Mouse (Mus musculus): Measurements from ENCODE around the gene H2-M10.2.
A peak's percentile ranks its signal among the peaks of the same experiment; 100 is the strongest.

Gene H2-M10.2

GRCm38 (mm10) chr17:36286390-36286789, at the start of gene H2-M10.2:
H2-M10.2 (minus strand) TSS chr17:36286490.
- DNase-seq = no peak

GRCm38 (mm10) chr17:36326055-36326454, 39.8 kb upstream of the H2-M10.2 start, which contains the start of gene H2-M10.1:
H2-M10.1 (minus strand) TSS chr17:36326155.
- DNase-seq = no peak

DNA sequence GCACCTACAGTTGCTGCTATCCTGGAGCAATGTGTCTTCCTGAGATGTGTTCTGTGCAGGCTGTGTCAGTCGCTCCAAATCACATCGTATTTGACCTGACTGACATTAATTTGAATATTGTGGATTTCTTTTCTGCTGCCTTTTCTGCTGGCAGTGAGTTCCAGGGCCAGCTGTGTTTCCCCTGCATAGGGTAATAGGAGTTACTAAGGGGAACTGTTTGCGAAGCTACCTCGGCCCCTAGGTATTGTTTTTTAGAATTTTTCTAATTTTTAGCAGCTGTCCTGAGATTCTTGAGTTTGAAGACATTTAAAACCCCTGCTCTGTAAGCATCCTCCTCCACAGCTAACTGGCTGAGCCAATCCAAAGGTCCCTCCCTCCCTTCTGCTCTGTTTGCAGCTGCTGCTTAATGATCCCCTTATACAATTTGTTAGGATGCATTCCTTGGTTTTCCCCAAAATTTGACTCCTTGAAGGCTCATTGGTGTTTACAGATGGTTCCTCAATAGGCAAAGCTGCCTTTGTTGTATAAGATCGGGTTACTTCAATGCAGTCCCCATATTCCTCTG, 29.5 kb upstream of the H2-M10.2 start:
- DNase-seq = no peak

GRCm38 (mm10) chr17:36315041-36315688, 28.9 kb upstream of the H2-M10.2 start:
- DNase-seq = peak; percentile 66 to 74

- peak; percentile 2 to 7 for DNase-seq
Observed at GRCm38 (mm10) chr17:36314511-36314910, 28.2 kb upstream of the H2-M10.2 start.

GRCm38 (mm10) chr17:36309293-36309692, 23.0 kb upstream of the H2-M10.2 start:
- DNase-seq = no peak

GRCm38 (mm10) chr17:36308855-36309254, 22.6 kb upstream of the H2-M10.2 start:
- DNase-seq = peak; percentile 69 to 77

DNA sequence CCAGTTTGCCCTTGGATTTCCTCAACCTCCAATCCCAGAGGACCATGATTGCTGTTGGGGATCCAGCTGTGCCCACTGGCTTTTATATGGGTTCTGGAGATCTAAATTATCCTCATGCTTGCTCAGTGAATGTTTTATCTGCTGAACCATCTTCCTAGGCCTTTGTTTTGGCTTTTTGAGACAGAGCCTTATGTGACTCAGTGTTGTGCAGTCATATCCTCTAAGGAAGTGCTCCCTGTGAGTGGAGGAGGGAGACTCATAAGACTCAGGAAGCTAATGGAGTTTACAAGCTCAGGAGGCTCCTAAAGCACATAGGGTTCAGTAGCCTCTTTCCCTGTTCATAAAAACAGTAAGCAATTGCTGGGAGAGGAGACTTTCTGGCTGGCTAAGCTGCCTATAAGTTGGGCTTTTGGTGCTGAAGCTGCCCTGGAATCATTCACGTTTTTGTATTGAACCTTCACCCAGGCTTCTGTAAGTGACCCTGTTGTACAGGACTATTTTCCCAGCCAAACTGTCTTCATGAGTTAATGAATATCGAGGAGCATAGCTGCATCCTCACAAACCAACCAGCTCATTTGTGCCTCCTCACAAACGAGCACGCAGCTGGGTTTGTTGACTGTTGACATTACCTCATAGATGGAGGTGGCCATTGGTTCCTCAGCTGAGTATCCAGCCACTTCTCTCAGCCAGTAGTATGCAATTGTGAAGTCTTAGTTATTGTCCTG, 4.6 kb downstream of the H2-M10.2 start:
- DNase-seq = no peak

DNA sequence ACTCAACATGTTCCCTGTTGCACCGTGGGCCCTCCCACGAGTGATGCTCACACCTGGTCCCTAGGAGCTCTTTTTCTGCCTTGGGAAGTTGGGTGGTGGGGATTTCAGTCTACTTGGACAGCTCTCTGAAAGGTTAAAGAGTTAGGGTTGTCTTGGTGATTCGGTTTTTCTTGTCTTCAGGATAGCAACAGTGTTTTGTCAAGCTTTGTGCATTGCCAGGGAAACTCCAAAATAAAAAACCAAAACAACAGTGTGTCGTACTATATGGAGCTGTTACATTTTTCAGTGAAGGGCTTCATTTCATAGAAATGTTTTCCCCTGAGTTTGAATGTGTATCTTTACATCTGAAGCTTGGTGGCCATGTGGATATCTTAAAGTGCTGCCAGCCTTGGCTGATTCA, 11.5 kb downstream of the H2-M10.2 start:
- DNase-seq = no peak

GRCm38 (mm10) chr17:36273796-36274195, 12.5 kb downstream of the H2-M10.2 start:
- no peak for DNase-seq

DNA sequence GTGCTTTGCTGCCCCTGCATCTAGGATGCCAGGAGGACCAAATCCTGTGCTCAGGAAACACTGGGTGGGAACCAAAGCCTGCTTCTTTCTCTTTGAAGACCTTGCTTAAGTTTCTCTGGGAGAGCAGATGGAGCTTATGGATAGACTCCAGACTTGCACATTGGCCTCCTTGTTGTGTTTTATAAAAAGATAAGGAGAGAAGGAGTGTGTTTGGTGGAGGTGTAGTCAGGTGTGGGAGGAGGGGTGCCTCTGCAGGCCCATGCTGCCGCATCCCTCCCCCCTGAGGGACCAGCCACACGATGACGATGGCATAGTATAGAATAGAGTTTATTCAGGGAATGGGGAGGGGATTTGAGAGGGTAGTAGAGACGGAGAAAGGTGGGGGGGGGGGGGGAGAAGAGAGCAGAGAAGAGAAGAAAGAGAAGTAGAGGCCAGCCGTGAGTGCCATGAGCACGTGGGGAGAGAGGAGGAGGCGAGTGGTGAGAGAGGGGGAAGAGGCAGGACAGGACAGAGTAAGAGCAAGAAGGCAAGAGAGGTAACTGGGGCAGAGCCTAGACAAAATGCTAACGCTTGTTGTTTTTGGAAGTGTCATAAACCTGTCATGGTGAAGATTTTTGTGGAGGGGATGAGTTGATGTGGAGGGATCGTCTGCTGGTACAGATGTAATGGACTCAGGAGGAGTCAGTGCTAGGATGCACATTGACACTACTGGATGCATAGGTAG, 13.5 kb downstream of the H2-M10.2 start:
- DNase-seq = no peak

- DNase-seq = peak in 1 of 2 experiments; percentile 87
Observed at GRCm38 (mm10) chr17:36271586-36272256, 14.6 kb downstream of the H2-M10.2 start, which contains the start of gene Trim39. Trim39 (minus strand) TSS chr17:36272247.

DNA sequence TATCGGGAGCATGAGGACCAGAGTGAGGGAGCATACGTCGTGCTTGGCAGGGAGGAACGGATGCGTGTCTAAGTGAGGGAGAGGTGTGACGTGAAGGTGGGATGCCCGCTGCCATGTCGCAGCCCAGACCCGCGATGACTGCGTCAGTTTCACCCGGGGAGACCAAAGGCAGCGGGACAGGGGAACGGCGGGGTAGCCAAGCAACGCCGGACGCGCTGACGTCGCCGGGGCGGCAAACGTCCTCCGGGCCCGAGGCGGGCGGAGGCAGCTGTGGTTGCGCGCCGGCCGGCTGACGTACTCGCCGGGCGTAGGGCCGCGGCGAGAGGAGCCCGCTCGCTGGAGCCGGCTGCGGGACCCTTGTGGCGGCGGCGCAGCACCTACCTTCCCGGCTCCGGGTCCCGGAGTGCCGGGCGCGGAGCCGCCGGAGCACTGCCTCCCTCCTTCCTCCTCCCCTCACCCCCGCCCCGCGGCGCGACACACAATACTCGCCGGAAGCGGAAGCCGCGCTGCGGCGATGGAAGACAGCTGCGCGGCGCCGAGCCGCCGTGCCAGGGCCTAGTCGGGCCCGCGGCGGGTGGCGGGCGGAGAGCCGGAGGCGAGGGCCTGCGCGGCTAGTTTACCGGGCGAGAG, 15.2 kb downstream of the H2-M10.2 start:
- peak; percentile 93 to 94 for DNase-seq

GRCm38 (mm10) chr17:36265834-36266233, 20.5 kb downstream of the H2-M10.2 start:
- peak; percentile 75 for DNase-seq

- no peak for DNase-seq
Observed at GRCm38 (mm10) chr17:36264273-36264925, 21.9 kb downstream of the H2-M10.2 start.

DNA sequence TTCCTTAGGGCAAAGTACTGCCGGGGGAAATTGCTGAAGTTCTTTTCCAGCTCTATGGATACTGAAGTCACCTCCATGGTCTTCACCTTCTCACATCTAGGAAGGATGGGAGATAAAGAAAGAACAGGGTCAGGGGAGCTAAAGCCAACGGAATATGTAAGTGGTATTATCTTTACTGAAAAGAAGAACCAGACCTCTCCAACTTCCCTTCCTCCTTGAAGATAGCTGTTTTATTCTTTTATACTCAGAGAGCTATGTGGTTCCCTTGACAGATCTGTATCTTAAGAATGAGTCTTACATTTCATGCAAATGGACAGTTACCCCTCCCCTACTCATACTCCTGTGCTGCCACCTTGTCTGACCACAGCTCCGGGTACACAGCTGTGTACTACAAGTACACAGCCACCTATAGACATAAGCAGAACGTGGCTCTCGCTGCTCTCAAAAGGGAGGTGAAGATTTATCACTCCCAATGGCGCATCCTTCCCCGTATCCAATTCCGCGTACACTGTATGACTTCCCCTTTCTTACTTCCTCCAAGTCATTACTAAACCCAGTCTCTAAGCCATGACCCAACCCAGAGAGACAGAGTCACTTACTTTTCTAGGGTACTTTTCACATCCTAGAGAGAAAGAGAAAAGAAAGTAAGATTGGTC, 24.7 kb downstream of the H2-M10.2 start:
- no peak for DNase-seq

- no peak for DNase-seq
Observed at GRCm38 (mm10) chr17:36257969-36258368, 28.3 kb downstream of the H2-M10.2 start, which contains the start of gene Rpp21. Rpp21 (minus strand) TSS chr17:36258069.

DNA sequence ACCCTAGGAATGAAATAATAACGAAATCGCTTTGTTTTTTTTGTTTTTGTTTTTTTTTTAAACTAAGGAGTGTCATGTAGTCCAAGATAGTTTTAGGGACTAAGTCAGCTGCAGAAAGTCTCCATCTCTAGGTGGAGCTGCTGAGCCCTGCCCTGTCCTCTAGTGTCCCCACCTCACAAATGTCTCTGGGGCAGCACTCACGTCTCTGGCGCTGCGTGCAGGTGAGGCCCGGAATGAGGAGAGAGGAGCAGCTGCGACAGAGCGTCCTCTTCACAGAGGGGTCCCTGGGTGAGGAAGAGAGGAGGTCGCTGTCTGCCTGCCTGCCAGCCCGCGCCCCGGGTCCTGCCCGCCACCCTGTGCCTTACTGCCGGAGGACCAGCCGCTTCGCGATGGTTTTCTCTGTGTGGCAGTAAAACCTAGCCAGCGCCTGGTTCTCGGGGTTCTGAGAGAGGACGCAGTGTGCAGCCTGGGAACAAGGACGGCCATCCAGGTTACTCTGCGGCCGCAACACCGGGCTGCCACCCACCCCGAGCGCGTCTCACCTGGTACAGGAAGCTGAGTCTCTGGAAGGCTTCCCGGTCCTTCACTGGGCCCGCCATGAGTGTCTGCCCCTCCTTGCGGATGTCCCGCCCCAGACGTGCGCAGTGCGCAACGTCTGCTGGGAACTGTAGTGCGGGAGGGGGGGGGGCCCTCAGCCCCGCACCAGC, 28.9 kb downstream of the H2-M10.2 start:
- peak; percentile 80 to 87 for DNase-seq

DNA sequence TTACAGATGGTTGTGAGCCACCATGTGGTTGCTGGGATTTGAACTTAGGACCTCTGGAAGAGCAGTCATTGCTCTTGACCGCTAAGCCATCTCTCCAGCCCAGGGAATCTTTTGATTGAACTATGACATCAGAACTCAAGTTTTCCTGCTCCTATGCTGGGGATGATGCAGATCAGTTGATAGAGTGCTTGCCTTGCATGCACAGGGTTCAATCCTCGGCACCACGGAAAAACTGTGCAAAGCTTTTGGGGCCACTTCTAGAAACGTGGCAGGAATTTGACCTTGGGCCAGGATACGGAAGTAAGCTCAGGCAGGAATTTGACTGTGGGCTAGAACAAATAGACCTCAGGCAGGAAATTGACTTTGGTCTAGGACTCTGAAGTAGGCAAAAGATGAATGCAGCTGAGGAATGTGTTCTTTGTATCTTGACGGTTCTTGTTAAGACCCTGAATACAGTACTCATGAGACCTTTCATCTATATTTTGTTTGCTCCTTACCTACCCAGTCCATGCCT, 33.1 kb downstream of the H2-M10.2 start:
- no peak for DNase-seq

Data from thymus, postnatal 36 days (tissue).